In genomic region chr5:143499197-143499596, GRCm38 (mm10) we compare ENCODE assay signal across 29 mouse cellular contexts.
"Had no signal": no experiment of that assay in that cellular context is flagged by ENCODE, and none has a peak within 500 bp of the region (broad histone marks: within the 10 kb centered on the region; RNA-seq: fewer than 3 reads in every experiment).

No protein-coding gene starts in this region.

- H3K9me3 ChIP-seq: heart, embryonic 13.5 days; heart, embryonic 15.5 days; hindbrain, embryonic 10.5 days; hindbrain, embryonic 12.5 days; intestine, embryonic 15.5 days; kidney, embryonic 15.5 days; limb, embryonic 13.5 days; limb, embryonic 15.5 days; liver, embryonic 13.5 days had no signal

- H3K4me1 ChIP-seq: heart, embryonic 13.5 days; heart, embryonic 15.5 days; hindbrain, embryonic 10.5 days; hindbrain, embryonic 12.5 days; intestine, embryonic 15.5 days; kidney, embryonic 15.5 days; limb, embryonic 13.5 days; limb, embryonic 15.5 days; liver, embryonic 13.5 days had no signal

- H3K9ac ChIP-seq: heart, embryonic 13.5 days; heart, embryonic 15.5 days; hindbrain, embryonic 12.5 days; hindbrain, embryonic 14.5 days; intestine, embryonic 15.5 days; kidney, embryonic 15.5 days; limb, embryonic 13.5 days; limb, embryonic 15.5 days; liver, embryonic 13.5 days had no signal

- H3K27me3 ChIP-seq: heart, embryonic 13.5 days; heart, embryonic 15.5 days; hindbrain, embryonic 12.5 days; intestine, embryonic 15.5 days; kidney, embryonic 15.5 days; limb, embryonic 13.5 days; limb, embryonic 15.5 days; liver, embryonic 13.5 days had no signal

- H3K4me2 ChIP-seq: heart, embryonic 11.5 days; heart, embryonic 13.5 days; heart, embryonic 15.5 days; hindbrain, embryonic 12.5 days; hindbrain, embryonic 14.5 days; intestine, embryonic 15.5 days; kidney, embryonic 15.5 days; limb, embryonic 13.5 days; limb, embryonic 15.5 days; liver, embryonic 11.5 days; liver, embryonic 13.5 days had no signal

- H3K4me3 ChIP-seq: gastrocnemius, adult 2 months; heart, adult 2 months; heart, embryonic 13.5 days; heart, embryonic 15.5 days; hindbrain, embryonic 10.5 days; hindbrain, embryonic 12.5 days; intestine, embryonic 15.5 days; kidney, embryonic 15.5 days; limb, embryonic 13.5 days; limb, embryonic 15.5 days; liver, embryonic 13.5 days had no signal

- H3K27ac ChIP-seq: gastrocnemius, adult 2 months; heart, adult 2 months; heart, embryonic 13.5 days; heart, embryonic 15.5 days; hindbrain, embryonic 10.5 days; hindbrain, embryonic 12.5 days; hindbrain, embryonic 14.5 days; intestine, embryonic 15.5 days; kidney, embryonic 15.5 days; kidney, postnatal 0 days; limb, embryonic 13.5 days; limb, embryonic 15.5 days; liver, embryonic 13.5 days had no signal

- DNase-seq: gastrocnemius, adult 2 months; gastrocnemius, postnatal 10 days; gastrocnemius, postnatal 25 days; heart, adult 11 months; heart, adult 2 months; heart, postnatal 14 days; heart, postnatal 36 days; kidney, adult 2 months; kidney, adult 9 months; kidney, postnatal 14 days; kidney, postnatal 36 days; layer of hippocampus, adult 9-11 months; layer of hippocampus, postnatal 36 days; left cerebral cortex, postnatal 4 days; liver, embryonic 13.5 days had no signal

- ATAC-seq: hindbrain, embryonic 16.5 days; intestine, embryonic 15.5 days; intestine, postnatal 0 days had no signal
